Mouse (Mus musculus) liver, embryonic 14.5 days (tissue): ENCODE measurements around the gene Mrpl47.

Experiments used
- CTCF ChIP-seq: IDR thresholded peaks from 2 replicates; pipeline ENCODE4 v1.5.1; 2016; ENCODE audit warnings: antibody characterized with exemption, low read depth, control low read depth
- EP300 ChIP-seq: IDR thresholded peaks from 2 replicates; pipeline ENCODE4 v1.6.1; 2016; ENCODE audit warnings: antibody characterized with exemption, low read depth

DNA sequence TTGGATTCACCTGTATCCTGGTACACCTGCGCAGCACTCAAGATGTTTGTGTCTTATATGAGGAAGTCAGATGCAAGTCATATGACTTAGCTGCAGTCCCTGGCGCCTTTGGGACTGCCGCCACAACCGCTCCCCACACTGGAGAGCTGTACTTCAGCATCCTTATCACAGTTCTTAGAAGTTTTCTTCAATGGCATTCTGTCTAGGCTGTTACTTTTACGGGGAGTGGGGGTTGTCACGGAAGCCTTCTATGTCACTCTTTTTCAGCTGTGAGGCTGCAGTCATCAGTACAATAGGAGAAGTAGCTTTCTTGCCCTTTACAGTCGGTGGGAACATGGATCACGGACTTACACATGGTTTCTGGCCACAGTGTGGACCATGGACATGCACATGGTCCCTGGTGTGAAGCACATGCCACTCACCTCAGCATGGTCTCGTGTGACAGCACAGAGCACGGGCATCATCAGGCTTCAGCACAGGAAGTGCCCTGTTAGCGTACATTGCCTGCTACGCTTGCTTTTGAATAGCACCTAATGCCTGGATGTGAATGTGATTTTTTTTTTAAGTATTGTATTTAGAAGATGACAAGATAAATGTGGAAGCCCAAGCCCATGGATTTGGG, 54.4 kb downstream of the Mrpl47 start:
- TF ChIP-seq CTCF: no peak
- TF ChIP-seq EP300: no peak
